Mouse (Mus musculus) testis, adult 2 months (tissue): ENCODE measurements at regions not wholly inside any gene's neighbourhood (a gene's known extent, or its start where the extent isn't known, plus 50 kb on each side); places are given as distances from the start of the nearest gene placed in this dataset.

Experiments used
- CTCF ChIP-seq: fragments of 200-500 bp; IDR thresholded peaks from 2 replicates; pipeline ENCODE4 v1.5.1; 2012; ENCODE audit warnings: low read depth, mild to moderate bottlenecking, inconsistent platforms, low read length, moderate library complexity; ENCODE audit not compliant: control insufficient read depth, insufficient read depth, insufficient replicate concordance
- POLR2A ChIP-seq: fragments of 200-500 bp; IDR thresholded peaks from 2 replicates; pipeline ENCODE4 v1.6.1; 2012; ENCODE audit warnings: low read depth, mild to moderate bottlenecking, inconsistent platforms, low read length, moderate library complexity; ENCODE audit not compliant: control insufficient read depth

- no peak for TF ChIP-seq CTCF
- TF ChIP-seq POLR2A, result no peak
These were observed 73.7 kb downstream of the Cryaa start for GRCm38 (mm10) chr17:31751262-31751661.
